24 mouse cellular contexts compared by ENCODE assay signal in genomic region chr1:169909659-169910058, GRCm38 (mm10). TPM values are rescaled to one million over a fixed set of nuclear protein-coding genes. Genes with fewer than 3 reads are reported as not detected.
"Had no signal": no experiment of that assay in that cellular context is flagged by ENCODE, and none has a peak within 500 bp of the region (broad histone marks: within the 10 kb centered on the region; RNA-seq: fewer than 3 reads in every experiment).

No protein-coding gene starts in this region.

- H3K27me3 ChIP-seq: kidney, embryonic 15.5 days; liver, embryonic 13.5 days; lung, embryonic 15.5 days; megakaryocyte, embryonic 14.5 days; midbrain, embryonic 13.5 days had no signal

- H3K4me3 ChIP-seq: kidney, embryonic 15.5 days; left cerebral cortex, adult 2 months; liver, embryonic 13.5 days; lung, embryonic 15.5 days; megakaryocyte, embryonic 14.5 days; midbrain, embryonic 10.5 days; midbrain, embryonic 13.5 days; myocyte had no signal

- DNase-seq: kidney, adult 8-10 months; kidney, postnatal 10 days; kidney, postnatal 36 days; layer of hippocampus, postnatal 36 days; liver, embryonic 13.5 days; right cerebral cortex, adult 18-20 months; right cerebral cortex, postnatal 14 days; right cerebral cortex, postnatal 4 days; thymus, adult 2 months; thymus, postnatal 14 days; thymus, postnatal 4 days had no signal

- H3K4me1 ChIP-seq: kidney, embryonic 15.5 days; liver, embryonic 13.5 days; megakaryocyte, embryonic 14.5 days; midbrain, embryonic 10.5 days; midbrain, embryonic 13.5 days had no signal

- H3K27ac ChIP-seq: kidney, embryonic 15.5 days; left cerebral cortex, adult 2 months; liver, embryonic 13.5 days; lung, embryonic 15.5 days; midbrain, embryonic 10.5 days; midbrain, embryonic 13.5 days; stomach, postnatal 0 days had no signal

- H3K4me2 ChIP-seq: kidney, embryonic 15.5 days; liver, embryonic 13.5 days; lung, embryonic 15.5 days; midbrain, embryonic 13.5 days had no signal

- ATAC-seq: midbrain, embryonic 13.5 days; midbrain, embryonic 16.5 days had no signal

- H3K9ac ChIP-seq: kidney, embryonic 15.5 days; liver, embryonic 13.5 days; lung, embryonic 15.5 days; midbrain, embryonic 13.5 days had no signal

- H3K9me3 ChIP-seq: kidney, embryonic 15.5 days; liver, embryonic 13.5 days; lung, embryonic 15.5 days; midbrain, embryonic 10.5 days; midbrain, embryonic 13.5 days had no signal

- H3K36me3 ChIP-seq: kidney, embryonic 15.5 days; liver, embryonic 13.5 days; lung, embryonic 15.5 days; midbrain, embryonic 10.5 days; midbrain, embryonic 13.5 days had no signal

RNA-seq across cellular contexts. Expression of gene Ccdc190, which starts 18.8 kb away (rescaled TPM):
- total RNA-seq: liver, adult 2 months; monocyte, adult 5-6 weeks had no signal
- polyA plus RNA-seq: kidney, embryonic 15.5 days; liver, adult 2 months; liver, embryonic 13.5 days; liver, embryonic 16.5 days; lung, embryonic 15.5 days; myocyte; stomach, embryonic 14.5 days had no signal
